Mouse (Mus musculus): ENCODE data around the gene Ptprb. TPM values are rescaled to one million over a fixed set of nuclear protein-coding genes. Genes with fewer than 3 reads are reported as not detected.

Gene Ptprb
- polyA plus RNA-seq (2014; fragmentation: Nextera tagmentation; extraction: Ambion mirVana), result 1.8 and 2.8 TPM in 2 replicates

- H3K36me3 ChIP-seq (ENCODE audit: control insufficient read depth, insufficient read depth, low read length), result no peaks in the 10 kb centered on the region
- no peak for ATAC-seq (ENCODE audit: insufficient number of reproducible peaks, low FRiP score, low TSS enrichment, low read depth)
- H3K9ac ChIP-seq (ENCODE audit: low read length), result no peak within 1 kb of the TSS
- H3K27me3 ChIP-seq (ENCODE audit: control insufficient read depth, insufficient read depth, low read length), result no peaks in the 10 kb centered on the region
- no peak within 1 kb of the TSS for H3K4me3 ChIP-seq (ENCODE audit: low read depth, low read length)
- H3K9me3 ChIP-seq (ENCODE audit: control insufficient read depth, low read length), result no peaks in the 10 kb centered on the region
- WGBS, result 80% methylated on average over 7 of the region's 7 CpGs
- no peaks in the 10 kb centered on the region for H3K4me1 ChIP-seq (ENCODE audit: control insufficient read depth, insufficient read depth, low read length)
- no peak within 1 kb of the TSS for H3K4me2 ChIP-seq (ENCODE audit: low read depth, severe bottlenecking)
- no peak for DNase-seq (ENCODE audit: low spot score)
- H3K27ac ChIP-seq (replicated peaks; ENCODE audit: low read depth, low read length), result no peak within 1 kb of the TSS
Measured at GRCm38 (mm10) chr10:116275280-116275679, at the start of gene Ptprb. TSS of gene Ptprb (plus strand) at chr10:116275523.

- H3K36me3 ChIP-seq (ENCODE audit: control insufficient read depth, insufficient read depth, low read length), result no peaks in the 10 kb centered on the region
- ATAC-seq (ENCODE audit: insufficient number of reproducible peaks, low FRiP score, low TSS enrichment, low read depth), result no peak
- no peak overlapping the region for H3K27ac ChIP-seq (replicated peaks; ENCODE audit: low read depth, low read length)
- no peaks in the 10 kb centered on the region for H3K9me3 ChIP-seq (ENCODE audit: control insufficient read depth, low read length)
- no peak overlapping the region for H3K4me3 ChIP-seq (ENCODE audit: low read depth, low read length)
- H3K27me3 ChIP-seq (ENCODE audit: control insufficient read depth, insufficient read depth, low read length), result no peaks in the 10 kb centered on the region
- WGBS, result 61% methylated on average over 5 of the region's 5 CpGs
- H3K9ac ChIP-seq (ENCODE audit: low read length), result no peak overlapping the region
- no peak for DNase-seq (ENCODE audit: low spot score)
- no peak overlapping the region for H3K4me2 ChIP-seq (ENCODE audit: low read depth, severe bottlenecking)
- H3K4me1 ChIP-seq (ENCODE audit: control insufficient read depth, insufficient read depth, low read length), result no peaks in the 10 kb centered on the region
Measured at GRCm38 (mm10) chr10:116235299-116235698, 40.0 kb upstream of the Ptprb start.

GRCm38 (mm10) chr10:116242200-116242599, 33.1 kb upstream of the Ptprb start:
- Histone ChIP-seq H3K27ac (replicated peaks; ENCODE audit: low read depth, low read length) (no peak overlapping the region), H3K9ac (ENCODE audit: low read length) (no peak overlapping the region), H3K27me3 (ENCODE audit: control insufficient read depth, insufficient read depth, low read length) (no peaks in the 10 kb centered on the region), H3K4me3 (ENCODE audit: low read depth, low read length) (no peak overlapping the region), H3K9me3 (ENCODE audit: control insufficient read depth, low read length) (no peaks in the 10 kb centered on the region), H3K4me2 (ENCODE audit: low read depth, severe bottlenecking) (no peak overlapping the region), H3K36me3 (ENCODE audit: control insufficient read depth, insufficient read depth, low read length) (no peaks in the 10 kb centered on the region), H3K4me1 (ENCODE audit: control insufficient read depth, insufficient read depth, low read length) (no peaks in the 10 kb centered on the region)
- no peak for ATAC-seq (ENCODE audit: insufficient number of reproducible peaks, low FRiP score, low TSS enrichment, low read depth)
- no peak for DNase-seq (ENCODE audit: low spot score)
- WGBS, result 83% methylated on average over 7 of the region's 7 CpGs

GRCm38 (mm10) chr10:116243373-116243772, 31.9 kb upstream of the Ptprb start:
- DNase-seq (ENCODE audit: low spot score), result no peak
- Histone ChIP-seq H3K4me1 (ENCODE audit: control insufficient read depth, insufficient read depth, low read length) (no peaks in the 10 kb centered on the region), H3K27me3 (ENCODE audit: control insufficient read depth, insufficient read depth, low read length) (no peaks in the 10 kb centered on the region), H3K9ac (ENCODE audit: low read length) (no peak overlapping the region), H3K27ac (replicated peaks; ENCODE audit: low read depth, low read length) (no peak overlapping the region), H3K9me3 (ENCODE audit: control insufficient read depth, low read length) (no peaks in the 10 kb centered on the region), H3K4me2 (ENCODE audit: low read depth, severe bottlenecking) (no peak overlapping the region), H3K4me3 (ENCODE audit: low read depth, low read length) (no peak overlapping the region), H3K36me3 (ENCODE audit: control insufficient read depth, insufficient read depth, low read length) (no peaks in the 10 kb centered on the region)
- ATAC-seq (ENCODE audit: insufficient number of reproducible peaks, low FRiP score, low TSS enrichment, low read depth), result no peak
- WGBS, result 66% methylated on average over 7 of the region's 7 CpGs

GRCm38 (mm10) chr10:116245632-116246031, 29.7 kb upstream of the Ptprb start:
- no peaks in the 10 kb centered on the region for H3K9me3 ChIP-seq (ENCODE audit: control insufficient read depth, low read length)
- WGBS, result 70% methylated on average over 2 of the region's 2 CpGs
- no peak for ATAC-seq (ENCODE audit: insufficient number of reproducible peaks, low FRiP score, low TSS enrichment, low read depth)

GRCm38 (mm10) chr10:116252668-116253067, 22.7 kb upstream of the Ptprb start:
- DNase-seq (ENCODE audit: low spot score) (no peak), ATAC-seq (ENCODE audit: insufficient number of reproducible peaks, low FRiP score, low TSS enrichment, low read depth) (no peak)
- no peak overlapping the region for H3K4me2 ChIP-seq (ENCODE audit: low read depth, severe bottlenecking)
- no peaks in the 10 kb centered on the region for H3K27me3 ChIP-seq (ENCODE audit: control insufficient read depth, insufficient read depth, low read length)
- no peak overlapping the region for H3K27ac ChIP-seq (replicated peaks; ENCODE audit: low read depth, low read length)
- no peaks in the 10 kb centered on the region for H3K4me1 ChIP-seq (ENCODE audit: control insufficient read depth, insufficient read depth, low read length)
- no peaks in the 10 kb centered on the region for H3K9me3 ChIP-seq (ENCODE audit: control insufficient read depth, low read length)
- no peak overlapping the region for H3K4me3 ChIP-seq (ENCODE audit: low read depth, low read length)
- WGBS, result 93% methylated on average over 7 of the region's 7 CpGs
- H3K36me3 ChIP-seq (ENCODE audit: control insufficient read depth, insufficient read depth, low read length), result no peaks in the 10 kb centered on the region
- no peak overlapping the region for H3K9ac ChIP-seq (ENCODE audit: low read length)

More at GRCm38 (mm10) chr10:116245632-116246031, 29.7 kb upstream of the Ptprb start:
- H3K4me3 ChIP-seq (ENCODE audit: low read depth, low read length), result no peak overlapping the region
- no peaks in the 10 kb centered on the region for H3K27me3 ChIP-seq (ENCODE audit: control insufficient read depth, insufficient read depth, low read length)
- H3K4me1 ChIP-seq (ENCODE audit: control insufficient read depth, insufficient read depth, low read length), result no peaks in the 10 kb centered on the region
- H3K27ac ChIP-seq (replicated peaks; ENCODE audit: low read depth, low read length), result no peak overlapping the region
- DNase-seq (ENCODE audit: low spot score), result no peak
- no peak overlapping the region for H3K9ac ChIP-seq (ENCODE audit: low read length)
- H3K4me2 ChIP-seq (ENCODE audit: low read depth, severe bottlenecking), result no peak overlapping the region
- H3K36me3 ChIP-seq (ENCODE audit: control insufficient read depth, insufficient read depth, low read length), result no peaks in the 10 kb centered on the region

GRCm38 (mm10) chr10:116253972-116254371, 21.4 kb upstream of the Ptprb start:
- WGBS, result 44% methylated on average over 6 of the region's 6 CpGs
- no peaks in the 10 kb centered on the region for H3K9me3 ChIP-seq (ENCODE audit: control insufficient read depth, low read length)
- no peak overlapping the region for H3K4me2 ChIP-seq (ENCODE audit: low read depth, severe bottlenecking)
- no peaks in the 10 kb centered on the region for H3K4me1 ChIP-seq (ENCODE audit: control insufficient read depth, insufficient read depth, low read length)
- ATAC-seq (ENCODE audit: insufficient number of reproducible peaks, low FRiP score, low TSS enrichment, low read depth) (no peak), DNase-seq (ENCODE audit: low spot score) (no peak)
- no peak overlapping the region for H3K9ac ChIP-seq (ENCODE audit: low read length)
- no peaks in the 10 kb centered on the region for H3K36me3 ChIP-seq (ENCODE audit: control insufficient read depth, insufficient read depth, low read length)
- no peak overlapping the region for H3K27ac ChIP-seq (replicated peaks; ENCODE audit: low read depth, low read length)
- H3K4me3 ChIP-seq (ENCODE audit: low read depth, low read length), result no peak overlapping the region
- H3K27me3 ChIP-seq (ENCODE audit: control insufficient read depth, insufficient read depth, low read length), result no peaks in the 10 kb centered on the region

- WGBS, result 84% methylated on average over 4 of the region's 4 CpGs
- Histone ChIP-seq H3K4me3 (ENCODE audit: low read depth, low read length) (no peak overlapping the region), H3K27ac (replicated peaks; ENCODE audit: low read depth, low read length) (no peak overlapping the region), H3K36me3 (ENCODE audit: control insufficient read depth, insufficient read depth, low read length) (no peaks in the 10 kb centered on the region), H3K9ac (ENCODE audit: low read length) (no peak overlapping the region), H3K4me1 (ENCODE audit: control insufficient read depth, insufficient read depth, low read length) (no peaks in the 10 kb centered on the region), H3K27me3 (ENCODE audit: control insufficient read depth, insufficient read depth, low read length) (no peaks in the 10 kb centered on the region), H3K4me2 (ENCODE audit: low read depth, severe bottlenecking) (no peak overlapping the region), H3K9me3 (ENCODE audit: control insufficient read depth, low read length) (no peaks in the 10 kb centered on the region)
- DNase-seq (ENCODE audit: low spot score), result no peak
- no peak for ATAC-seq (ENCODE audit: insufficient number of reproducible peaks, low FRiP score, low TSS enrichment, low read depth)
Measured at GRCm38 (mm10) chr10:116259298-116259697, 16.0 kb upstream of the Ptprb start.

GRCm38 (mm10) chr10:116260658-116261433, 14.5 kb upstream of the Ptprb start:
- H3K4me3 ChIP-seq (ENCODE audit: low read depth, low read length), result no peak overlapping the region
- ATAC-seq (ENCODE audit: insufficient number of reproducible peaks, low FRiP score, low TSS enrichment, low read depth), result no peak

More at GRCm38 (mm10) chr10:116260658-116261433, 14.5 kb upstream of the Ptprb start:
- Histone ChIP-seq H3K4me1 (ENCODE audit: control insufficient read depth, insufficient read depth, low read length) (no peaks in the 10 kb centered on the region), H3K9me3 (ENCODE audit: control insufficient read depth, low read length) (no peaks in the 10 kb centered on the region), H3K27me3 (ENCODE audit: control insufficient read depth, insufficient read depth, low read length) (no peaks in the 10 kb centered on the region), H3K36me3 (ENCODE audit: control insufficient read depth, insufficient read depth, low read length) (no peaks in the 10 kb centered on the region), H3K4me2 (ENCODE audit: low read depth, severe bottlenecking) (no peak overlapping the region), H3K27ac (replicated peaks; ENCODE audit: low read depth, low read length) (no peak overlapping the region), H3K9ac (ENCODE audit: low read length) (no peak overlapping the region)
- DNase-seq (ENCODE audit: low spot score), result no peak
- 81% methylated on average over 13 of the region's 13 CpGs for WGBS
